Mouse (Mus musculus): Measurements from ENCODE around the gene Tanc2. TPM values are rescaled to one million over a fixed set of nuclear protein-coding genes. Genes with fewer than 3 reads are reported as not detected.

Gene Tanc2
- polyA plus RNA-seq, 1 experiment from 2014 or later: 7.1 TPM

DNA sequence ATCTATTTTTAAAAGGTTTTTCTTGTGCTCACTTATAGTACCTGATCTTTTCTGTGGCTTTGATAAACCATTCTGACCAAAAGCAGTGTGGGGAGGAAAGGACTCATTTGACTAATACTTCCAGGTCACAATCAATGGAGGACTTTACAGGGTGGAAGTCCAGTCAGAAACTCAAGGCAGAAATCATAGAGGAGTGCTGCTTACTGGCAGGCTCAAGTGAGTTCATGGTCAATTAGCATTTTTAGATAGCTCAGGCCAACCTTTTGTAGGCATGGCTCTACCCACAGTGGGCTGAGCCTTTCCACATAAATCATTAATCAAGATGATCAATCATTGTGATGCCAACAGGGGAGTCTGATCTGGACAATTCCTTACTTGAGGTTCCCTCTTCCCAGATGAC is 12.4 kb downstream of the Tanc2 start:
- H3K4me2 ChIP-seq (replicated peaks; ENCODE audit: low read depth, low read length): no peak overlapping the region

DNA sequence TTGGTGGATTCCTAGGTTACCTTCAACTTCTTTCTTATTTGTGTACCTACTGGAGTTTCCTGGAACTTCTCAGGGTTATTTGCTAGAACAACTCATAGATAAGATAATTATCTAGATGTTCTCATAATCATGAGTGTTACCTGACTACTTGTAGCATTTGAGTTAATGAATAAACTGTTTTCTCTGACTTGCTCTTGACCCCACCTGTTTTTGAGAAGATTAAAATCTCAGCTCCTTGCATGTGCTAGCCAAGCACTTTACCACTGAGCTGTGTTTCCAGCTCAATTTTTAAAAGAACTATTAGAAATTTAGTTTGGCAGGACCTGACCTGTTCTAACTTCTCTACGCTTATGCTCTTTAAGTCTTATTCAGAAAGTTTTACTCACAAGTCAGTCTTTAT is 36.4 kb downstream of the Tanc2 start:
- no peak overlapping the region for H3K9ac ChIP-seq (replicated peaks; ENCODE audit: low read length)
- no peaks in the 10 kb centered on the region for H3K9me3 ChIP-seq (ENCODE audit: low read length)
- no peak for ATAC-seq (ENCODE audit: low FRiP score, low TSS enrichment)
- H3K4me2 ChIP-seq (replicated peaks; ENCODE audit: low read depth, low read length): no peak overlapping the region
- no peaks in the 10 kb centered on the region for H3K36me3 ChIP-seq (ENCODE audit: insufficient read depth, low read length)
- no peaks in the 10 kb centered on the region for H3K27me3 ChIP-seq (ENCODE audit: insufficient read depth, low read length)
- no peak overlapping the region for H3K27ac ChIP-seq (ENCODE audit: low read length)
- no peak overlapping the region for H3K4me3 ChIP-seq (ENCODE audit: low read length)
- H3K4me1 ChIP-seq (ENCODE audit: insufficient read depth, low read length): no peaks in the 10 kb centered on the region
- 76% methylated on average over 1 of the region's 1 CpGs for WGBS

More for the DNA sequence above, 12.4 kb downstream of the Tanc2 start:
- no peaks in the 10 kb centered on the region for H3K36me3 ChIP-seq (ENCODE audit: insufficient read depth, low read length)
- H3K4me3 ChIP-seq (ENCODE audit: low read length): no peak overlapping the region
- no peaks in the 10 kb centered on the region for H3K27me3 ChIP-seq (ENCODE audit: insufficient read depth, low read length)
- H3K27ac ChIP-seq (ENCODE audit: low read length): no peak overlapping the region
- no peak overlapping the region for H3K9ac ChIP-seq (replicated peaks; ENCODE audit: low read length)
- no peak for ATAC-seq (ENCODE audit: low FRiP score, low TSS enrichment)
- H3K9me3 ChIP-seq (ENCODE audit: low read length): no peaks in the 10 kb centered on the region
- H3K4me1 ChIP-seq (ENCODE audit: insufficient read depth, low read length): no peaks in the 10 kb centered on the region

DNA sequence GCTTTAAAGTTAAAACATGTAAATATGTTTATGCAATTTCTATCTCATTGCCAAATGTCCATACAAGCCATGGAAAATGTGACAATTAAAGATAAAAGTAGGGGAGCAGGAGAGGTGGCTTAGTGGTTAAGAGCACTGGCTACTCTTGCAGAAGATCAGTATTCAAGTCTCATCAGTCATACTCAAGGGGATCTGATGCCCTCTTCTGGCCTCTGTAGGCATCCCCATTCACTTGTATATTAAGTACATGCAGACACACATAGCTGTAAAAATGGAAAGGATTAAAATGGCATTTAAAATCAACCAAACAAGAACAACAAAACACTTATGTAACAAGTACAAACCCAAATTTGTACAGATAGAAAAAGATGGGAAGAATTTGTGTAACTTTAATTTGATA is 54.2 kb downstream of the Tanc2 start:
- no peak overlapping the region for H3K4me2 ChIP-seq (replicated peaks; ENCODE audit: low read depth, low read length)
- H3K27ac ChIP-seq (ENCODE audit: low read length): no peak overlapping the region
- no peak overlapping the region for H3K4me3 ChIP-seq (ENCODE audit: low read length)
- no peaks in the 10 kb centered on the region for H3K9me3 ChIP-seq (ENCODE audit: low read length)
- H3K27me3 ChIP-seq (ENCODE audit: insufficient read depth, low read length): no peaks in the 10 kb centered on the region
- no peaks in the 10 kb centered on the region for H3K36me3 ChIP-seq (ENCODE audit: insufficient read depth, low read length)
- H3K9ac ChIP-seq (replicated peaks; ENCODE audit: low read length): no peak overlapping the region
- no peak for ATAC-seq (ENCODE audit: low FRiP score, low TSS enrichment)
- no peaks in the 10 kb centered on the region for H3K4me1 ChIP-seq (ENCODE audit: insufficient read depth, low read length)

DNA sequence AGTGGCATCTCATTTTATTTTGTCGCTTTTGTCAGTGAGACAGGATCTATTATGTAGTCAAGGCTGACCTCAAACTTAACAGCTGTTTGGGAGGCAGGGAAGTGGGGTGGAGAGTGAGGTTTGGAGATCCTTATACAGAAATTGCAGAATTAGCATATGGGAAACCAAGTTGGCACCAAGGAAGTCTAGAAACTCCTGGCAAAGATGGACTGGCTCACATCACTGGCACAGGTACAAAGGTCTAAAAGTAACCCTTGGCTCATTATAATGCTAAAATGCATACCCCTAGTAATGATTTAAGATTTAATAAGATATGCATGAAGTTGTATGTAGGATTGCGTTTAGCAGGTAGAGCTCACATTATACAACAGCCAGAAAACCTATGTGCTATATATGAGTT is 58.2 kb downstream of the Tanc2 start:
- Histone ChIP-seq H3K36me3 (ENCODE audit: insufficient read depth, low read length) (no peaks in the 10 kb centered on the region), H3K4me3 (ENCODE audit: low read length) (no peak overlapping the region), H3K27ac (ENCODE audit: low read length) (no peak overlapping the region), H3K4me2 (replicated peaks; ENCODE audit: low read depth, low read length) (no peak overlapping the region), H3K4me1 (ENCODE audit: insufficient read depth, low read length) (no peaks in the 10 kb centered on the region), H3K9ac (replicated peaks; ENCODE audit: low read length) (no peak overlapping the region), H3K27me3 (ENCODE audit: insufficient read depth, low read length) (no peaks in the 10 kb centered on the region), H3K9me3 (ENCODE audit: low read length) (no peaks in the 10 kb centered on the region)
- 93% methylated on average over 2 of the region's 2 CpGs for WGBS
- ATAC-seq (ENCODE audit: low FRiP score, low TSS enrichment): no peak

DNA sequence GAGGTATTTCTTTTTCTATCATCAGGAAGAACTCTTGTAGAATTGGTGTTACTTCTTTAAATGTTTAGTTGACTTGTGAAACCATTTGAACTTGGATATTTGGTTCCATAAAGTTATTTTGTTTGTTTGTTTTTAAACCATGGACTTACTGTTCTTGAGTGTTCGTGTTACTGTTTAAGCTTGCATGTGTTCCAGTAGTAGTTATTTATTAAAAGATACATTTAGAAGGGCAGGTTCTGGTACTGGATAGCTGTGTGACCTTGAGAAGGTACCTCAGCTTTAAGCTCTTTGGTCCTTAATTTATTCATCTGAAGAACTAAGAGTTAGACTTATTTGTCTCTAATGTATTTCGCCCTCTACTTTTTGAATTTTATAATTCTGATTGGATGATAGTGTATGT is 64.8 kb downstream of the Tanc2 start:
- Histone ChIP-seq H3K9ac (replicated peaks; ENCODE audit: low read length) (no peak overlapping the region), H3K4me3 (ENCODE audit: low read length) (no peak overlapping the region), H3K27ac (ENCODE audit: low read length) (no peak overlapping the region), H3K36me3 (ENCODE audit: insufficient read depth, low read length) (no peaks in the 10 kb centered on the region), H3K4me1 (ENCODE audit: insufficient read depth, low read length) (no peaks in the 10 kb centered on the region), H3K4me2 (replicated peaks; ENCODE audit: low read depth, low read length) (no peak overlapping the region), H3K27me3 (ENCODE audit: insufficient read depth, low read length) (no peaks in the 10 kb centered on the region), H3K9me3 (ENCODE audit: low read length) (no peaks in the 10 kb centered on the region)
- WGBS: 82% methylated on average over 2 of the region's 2 CpGs
- no peak for ATAC-seq (ENCODE audit: low FRiP score, low TSS enrichment)

DNA sequence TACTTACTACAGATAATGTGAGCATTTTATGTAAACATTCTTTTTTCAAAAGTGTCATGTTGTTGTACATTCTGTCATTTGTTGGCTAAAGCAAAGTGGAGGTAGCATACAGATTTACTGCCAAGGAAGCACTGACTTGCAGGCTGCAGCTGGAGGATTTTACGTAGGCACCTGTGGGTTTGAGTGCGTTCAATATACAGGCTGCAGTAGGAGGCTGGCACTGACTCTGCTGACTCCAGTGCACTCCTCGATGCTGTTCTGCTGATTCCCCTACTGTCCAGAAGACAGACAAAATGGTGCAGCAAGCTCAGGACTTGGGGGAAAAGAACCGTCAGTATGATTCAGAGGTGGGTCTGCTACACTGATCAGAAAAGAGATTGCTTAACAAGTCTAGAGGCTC is 65.5 kb downstream of the Tanc2 start:
- H3K9ac ChIP-seq (replicated peaks; ENCODE audit: low read length): no peak overlapping the region
- H3K4me3 ChIP-seq (ENCODE audit: low read length): no peak overlapping the region
- no peaks in the 10 kb centered on the region for H3K9me3 ChIP-seq (ENCODE audit: low read length)
- no peaks in the 10 kb centered on the region for H3K36me3 ChIP-seq (ENCODE audit: insufficient read depth, low read length)
- H3K27me3 ChIP-seq (ENCODE audit: insufficient read depth, low read length): no peaks in the 10 kb centered on the region
- ATAC-seq (ENCODE audit: low FRiP score, low TSS enrichment): no peak
- no peak overlapping the region for H3K27ac ChIP-seq (ENCODE audit: low read length)
- H3K4me1 ChIP-seq (ENCODE audit: insufficient read depth, low read length): no peaks in the 10 kb centered on the region
- H3K4me2 ChIP-seq (replicated peaks; ENCODE audit: low read depth, low read length): no peak overlapping the region
- WGBS: 68% methylated on average over 4 of the region's 4 CpGs

DNA sequence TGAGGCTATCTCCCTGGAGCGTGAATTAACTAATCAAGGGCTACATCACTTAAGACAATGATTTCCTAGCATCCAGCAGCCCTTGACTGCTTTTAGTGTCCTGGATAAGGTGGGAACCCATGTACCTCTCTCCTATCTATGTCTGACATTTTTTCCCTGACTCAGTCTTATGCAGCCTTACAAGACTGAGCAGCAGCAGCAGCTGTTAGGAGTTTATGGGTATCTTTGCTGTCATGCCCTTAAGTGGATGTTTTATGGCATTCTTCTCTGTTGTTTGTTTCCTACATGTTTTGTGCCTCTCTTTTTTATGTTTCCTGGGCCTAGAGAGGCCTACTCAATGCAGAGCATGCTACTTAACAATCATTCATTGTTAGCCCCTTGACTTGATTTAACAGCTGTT is 78.1 kb downstream of the Tanc2 start:
- Histone ChIP-seq H3K36me3 (ENCODE audit: insufficient read depth, low read length) (no peaks in the 10 kb centered on the region), H3K4me2 (replicated peaks; ENCODE audit: low read depth, low read length) (no peak overlapping the region), H3K4me3 (ENCODE audit: low read length) (no peak overlapping the region), H3K27ac (ENCODE audit: low read length) (no peak overlapping the region), H3K27me3 (ENCODE audit: insufficient read depth, low read length) (no peaks in the 10 kb centered on the region), H3K4me1 (ENCODE audit: insufficient read depth, low read length) (no peaks in the 10 kb centered on the region), H3K9me3 (ENCODE audit: low read length) (no peaks in the 10 kb centered on the region), H3K9ac (replicated peaks; ENCODE audit: low read length) (no peak overlapping the region)
- ATAC-seq (ENCODE audit: low FRiP score, low TSS enrichment): no peak
- WGBS: 61% methylated on average over 1 of the region's 1 CpGs

DNA sequence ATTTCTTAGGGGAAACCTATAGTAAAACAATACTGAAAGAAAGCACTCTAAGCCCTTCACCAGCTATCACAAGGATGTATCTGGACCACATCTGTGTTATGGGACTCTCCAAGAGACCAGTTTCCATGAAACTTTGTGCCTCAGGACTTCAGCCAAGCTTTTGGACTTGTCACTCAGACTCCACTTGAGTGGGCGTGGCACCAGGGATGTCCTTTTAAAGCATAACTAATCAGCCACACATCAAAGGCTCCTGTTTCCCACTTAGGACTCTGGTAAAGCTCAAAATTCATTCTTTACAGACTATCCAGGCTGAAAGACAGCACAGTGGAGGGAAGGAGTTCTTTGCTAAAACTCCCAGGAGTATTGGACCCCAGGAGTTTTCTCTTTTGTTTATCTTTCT is 89.2 kb downstream of the Tanc2 start:
- Histone ChIP-seq H3K36me3 (ENCODE audit: insufficient read depth, low read length) (no peaks in the 10 kb centered on the region), H3K9ac (replicated peaks; ENCODE audit: low read length) (no peak overlapping the region), H3K27me3 (ENCODE audit: insufficient read depth, low read length) (no peaks in the 10 kb centered on the region), H3K4me1 (ENCODE audit: insufficient read depth, low read length) (no peaks in the 10 kb centered on the region), H3K4me3 (ENCODE audit: low read length) (no peak overlapping the region), H3K4me2 (replicated peaks; ENCODE audit: low read depth, low read length) (no peak overlapping the region), H3K27ac (ENCODE audit: low read length) (no peak overlapping the region), H3K9me3 (ENCODE audit: low read length) (peaks cover 4% of the 10 kb centered on the region; the same call in 1 of the 2 replicates)
- 78% methylated on average over 1 of the region's 1 CpGs for WGBS
- ATAC-seq (ENCODE audit: low FRiP score, low TSS enrichment): no peak

DNA sequence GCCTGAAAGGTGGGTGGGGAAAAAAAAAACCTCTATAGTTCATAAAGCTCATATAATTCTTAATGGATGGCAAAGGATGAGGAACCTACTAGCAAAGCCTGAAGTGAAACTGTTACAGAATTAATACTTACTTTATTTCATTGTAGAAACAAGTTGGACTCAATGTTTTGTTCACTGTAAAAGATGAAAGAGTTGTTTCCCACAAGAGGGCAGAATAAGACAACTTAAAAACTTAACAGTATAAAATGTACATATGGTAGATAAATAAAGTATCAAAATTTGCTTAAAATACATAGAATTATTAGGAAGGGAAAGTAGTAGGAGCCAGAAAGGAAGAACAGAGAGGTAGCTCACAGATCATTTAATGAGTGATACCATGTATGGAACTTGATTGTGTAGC is 95.0 kb downstream of the Tanc2 start:
- no peak for ATAC-seq (ENCODE audit: low FRiP score, low TSS enrichment)
- no peak overlapping the region for H3K4me2 ChIP-seq (replicated peaks; ENCODE audit: low read depth, low read length)
- no peaks in the 10 kb centered on the region for H3K36me3 ChIP-seq (ENCODE audit: insufficient read depth, low read length)
- H3K9ac ChIP-seq (replicated peaks; ENCODE audit: low read length): no peak overlapping the region
- no peaks in the 10 kb centered on the region for H3K4me1 ChIP-seq (ENCODE audit: insufficient read depth, low read length)
- no peaks in the 10 kb centered on the region for H3K9me3 ChIP-seq (ENCODE audit: low read length)
- no peaks in the 10 kb centered on the region for H3K27me3 ChIP-seq (ENCODE audit: insufficient read depth, low read length)
- no peak overlapping the region for H3K4me3 ChIP-seq (ENCODE audit: low read length)
- H3K27ac ChIP-seq (ENCODE audit: low read length): no peak overlapping the region

DNA sequence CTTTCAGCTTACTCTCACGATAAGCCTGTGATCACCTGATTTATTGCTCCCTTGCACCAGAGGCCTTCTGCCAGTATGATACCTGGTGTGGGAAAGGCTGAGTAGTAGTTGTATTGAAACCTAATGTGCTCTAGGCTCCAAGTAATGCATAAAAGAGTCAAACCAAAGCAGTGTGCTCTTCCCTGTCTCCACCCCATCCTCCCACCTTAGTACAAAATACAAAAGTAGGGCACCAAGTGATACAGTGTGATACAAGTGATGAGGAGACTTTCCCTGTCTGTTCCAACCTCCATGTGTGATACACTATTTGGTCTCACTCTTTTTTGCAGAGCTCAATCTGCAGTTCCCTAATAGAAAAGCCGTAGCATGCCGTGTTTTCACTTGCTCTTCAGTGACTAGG is 110.7 kb downstream of the Tanc2 start:
- Histone ChIP-seq H3K36me3 (ENCODE audit: insufficient read depth, low read length) (no peaks in the 10 kb centered on the region), H3K4me2 (replicated peaks; ENCODE audit: low read depth, low read length) (no peak overlapping the region), H3K9ac (replicated peaks; ENCODE audit: low read length) (no peak overlapping the region), H3K4me1 (ENCODE audit: insufficient read depth, low read length) (no peaks in the 10 kb centered on the region), H3K27ac (ENCODE audit: low read length) (no peak overlapping the region), H3K27me3 (ENCODE audit: insufficient read depth, low read length) (no peaks in the 10 kb centered on the region), H3K9me3 (ENCODE audit: low read length) (no peaks in the 10 kb centered on the region), H3K4me3 (ENCODE audit: low read length) (no peak overlapping the region)
- 37% methylated on average over 3 of the region's 3 CpGs for WGBS
- no peak for ATAC-seq (ENCODE audit: low FRiP score, low TSS enrichment)

DNA sequence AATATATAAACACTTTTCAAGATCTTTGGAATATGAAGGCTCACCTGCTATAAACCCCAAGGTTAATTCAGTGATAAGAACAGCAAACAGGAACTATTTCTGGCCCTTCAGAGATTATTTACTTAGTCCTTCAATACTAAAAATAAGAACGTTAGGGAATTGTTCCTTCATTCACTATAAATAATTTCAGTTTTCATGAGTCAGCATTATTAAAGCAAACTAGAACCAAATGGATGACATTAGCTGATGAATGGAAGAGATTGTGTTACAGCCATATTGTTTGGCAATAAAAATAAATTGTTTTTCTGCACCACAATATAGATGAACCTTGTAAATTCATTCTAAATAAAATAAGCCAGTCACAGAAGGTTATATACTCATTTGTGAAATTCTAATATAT is 129.9 kb downstream of the Tanc2 start:
- Histone ChIP-seq H3K9ac (replicated peaks; ENCODE audit: low read length) (no peak overlapping the region), H3K9me3 (ENCODE audit: low read length) (no peaks in the 10 kb centered on the region), H3K4me3 (ENCODE audit: low read length) (no peak overlapping the region), H3K27ac (ENCODE audit: low read length) (no peak overlapping the region), H3K4me2 (replicated peaks; ENCODE audit: low read depth, low read length) (no peak overlapping the region), H3K4me1 (ENCODE audit: insufficient read depth, low read length) (no peaks in the 10 kb centered on the region), H3K27me3 (ENCODE audit: insufficient read depth, low read length) (no peaks in the 10 kb centered on the region), H3K36me3 (ENCODE audit: insufficient read depth, low read length) (no peaks in the 10 kb centered on the region)
- no peak for ATAC-seq (ENCODE audit: low FRiP score, low TSS enrichment)
- 50% methylated on average over 1 of the region's 1 CpGs for WGBS
